Mouse (Mus musculus) myocyte (in vitro differentiated cells): ENCODE results near the gene Lbhd2.

Source experiments
- CEBPB ChIP-seq: IDR thresholded peaks from 2 replicates; pipeline ENCODE4 v1.6.1; 2011; ENCODE audit warnings: mild to moderate bottlenecking, moderate library complexity; ENCODE audit not compliant: poor library complexity, insufficient read depth, severe bottlenecking
- E2F4 ChIP-seq: IDR thresholded peaks from one replicate; pipeline ENCODE4 v1.6.1; 2011; ENCODE audit warnings: mild to moderate bottlenecking, control low read depth, moderate library complexity; ENCODE audit not compliant: insufficient read depth
- MAX ChIP-seq: IDR thresholded peaks from one replicate; pipeline ENCODE4 v1.6.1; 2011; ENCODE audit warnings: low read depth, mild to moderate bottlenecking, control low read depth
- MYOG ChIP-seq, 3 experiments: IDR thresholded peaks; one replicate each; pipeline ENCODE4 v1.6.1; 2011; ENCODE audit warnings: control low read depth in 2 of 3, low read depth in 2 of 3, mild to moderate bottlenecking in 2 of 3; ENCODE audit not compliant: insufficient read length in 2 of 3, control insufficient read depth in 1 of 3, insufficient read depth in 1 of 3
- POLR2A ChIP-seq: IDR thresholded peaks from one replicate; pipeline ENCODE4 v1.6.1; 2011; ENCODE audit warnings: low read depth, mild to moderate bottlenecking, control low read depth, moderate library complexity; ENCODE audit not compliant: insufficient read length
- POLR2AphosphoS2 ChIP-seq: IDR thresholded peaks from one replicate; pipeline ENCODE4 v1.6.1; 2011; ENCODE audit warnings: low read depth, control low read depth; ENCODE audit not compliant: insufficient read length
- SRF ChIP-seq: IDR thresholded peaks from one replicate; pipeline ENCODE4 v1.6.1; 2011; ENCODE audit warnings: low read depth; ENCODE audit not compliant: control insufficient read depth, insufficient read length
- TCF12 ChIP-seq: IDR thresholded peaks from one replicate; pipeline ENCODE4 v1.6.1; 2011; ENCODE audit warnings: mild to moderate bottlenecking, control low read depth; ENCODE audit not compliant: poor library complexity, insufficient read depth, severe bottlenecking
- TCF3 ChIP-seq: IDR thresholded peaks from one replicate; pipeline ENCODE4 v1.6.1; 2011; ENCODE audit warnings: low read depth, control low read depth; ENCODE audit not compliant: insufficient read length
- USF1 ChIP-seq: IDR thresholded peaks from one replicate; pipeline ENCODE4 v1.6.1; 2011; ENCODE audit warnings: low read depth, mild to moderate bottlenecking, control low read depth, moderate library complexity

DNA sequence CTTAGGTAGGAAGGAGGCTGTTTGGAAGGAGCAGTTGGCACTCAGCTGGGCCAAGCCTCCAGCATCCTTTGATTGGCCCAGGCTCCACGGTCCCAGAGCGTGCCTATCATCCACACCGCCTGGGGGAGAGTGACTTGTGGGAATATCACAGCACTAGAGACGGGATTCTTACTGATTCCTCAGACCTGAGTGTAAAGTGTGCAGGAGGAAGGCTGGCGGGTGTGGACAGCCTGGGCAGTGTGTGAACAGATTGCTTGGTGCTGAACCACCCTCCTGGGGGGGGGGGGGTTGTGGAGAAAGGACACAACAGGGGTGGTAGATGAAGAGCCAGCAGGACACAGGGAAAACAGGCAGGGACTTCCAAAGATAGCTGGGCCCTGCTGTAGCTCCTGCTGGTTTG, 40.1 kb downstream of the Lbhd2 start:
- TF ChIP-seq POLR2A: no peak
- TF ChIP-seq CEBPB: no peak
- no peak for TF ChIP-seq POLR2AphosphoS2
- TF ChIP-seq USF1: no peak
- TF ChIP-seq MAX: no peak
- TF ChIP-seq TCF3: no peak
- no peak for TF ChIP-seq E2F4
- TF ChIP-seq SRF: no peak
- no peak for TF ChIP-seq MYOG (IDR thresholded peaks at IDR 0.05; ENCODE audit: control insufficient read depth in 1 of 3, insufficient read depth in 1 of 3, insufficient read length in 2 of 3, low read depth in 2 of 3)
- no peak for TF ChIP-seq TCF12
